Mouse (Mus musculus) c-Kit-positive CD71-positive TER-119-negative erythroid progenitor cells, embryonic 14.5 days (primary cell): Measurements from ENCODE around the gene Camta1.
A peak's percentile ranks its signal among the peaks of the same experiment; 100 is the strongest.

Experiments used
- DNase-seq: peaks from one replicate; pipeline ENCODE4 v3.0.0-alpha.2; 2013; ENCODE audit warnings: low read depth

The Camta1 gene

DNA sequence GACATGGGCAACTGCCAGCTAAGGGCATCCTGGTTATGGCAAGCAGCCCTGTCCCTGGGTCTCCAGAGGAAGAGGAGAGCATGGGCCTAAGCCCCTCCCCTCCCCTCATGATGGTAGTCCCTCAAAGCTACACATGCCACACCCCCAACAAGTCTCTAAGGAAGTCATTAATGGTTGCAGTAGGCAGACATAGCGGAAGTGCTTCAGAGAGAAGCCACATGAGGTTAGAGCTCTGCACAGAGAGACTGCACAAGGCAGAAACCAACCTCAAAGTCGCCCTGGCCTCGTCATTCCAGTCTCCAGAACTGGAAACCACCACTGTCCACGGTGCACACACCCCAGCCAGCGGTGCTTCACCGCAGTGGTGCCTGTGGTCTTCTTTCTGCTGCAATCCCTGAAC is 709.7 kb downstream of the Camta1 start:
- DNase-seq: no peak

DNA sequence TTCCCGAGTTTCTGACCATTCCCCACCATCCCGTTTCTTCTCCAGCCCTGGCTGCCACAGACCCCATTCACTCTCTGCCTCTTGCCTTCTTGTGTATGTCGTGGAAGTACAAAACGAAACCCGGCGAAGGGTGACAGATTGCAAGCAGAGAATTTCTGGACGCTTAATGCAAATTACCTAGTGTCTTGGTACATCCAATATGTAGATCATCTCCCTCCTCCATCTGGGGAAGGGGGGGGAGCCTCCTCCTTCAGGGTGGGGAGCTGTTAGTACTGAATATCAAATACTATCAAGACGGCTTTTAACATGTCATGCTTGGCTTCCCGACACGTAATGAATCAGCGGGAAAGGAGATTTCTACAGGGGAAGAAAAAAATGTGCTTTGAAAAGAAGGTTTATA is 710.8 kb downstream of the Camta1 start:
- DNase-seq: no peak

DNA sequence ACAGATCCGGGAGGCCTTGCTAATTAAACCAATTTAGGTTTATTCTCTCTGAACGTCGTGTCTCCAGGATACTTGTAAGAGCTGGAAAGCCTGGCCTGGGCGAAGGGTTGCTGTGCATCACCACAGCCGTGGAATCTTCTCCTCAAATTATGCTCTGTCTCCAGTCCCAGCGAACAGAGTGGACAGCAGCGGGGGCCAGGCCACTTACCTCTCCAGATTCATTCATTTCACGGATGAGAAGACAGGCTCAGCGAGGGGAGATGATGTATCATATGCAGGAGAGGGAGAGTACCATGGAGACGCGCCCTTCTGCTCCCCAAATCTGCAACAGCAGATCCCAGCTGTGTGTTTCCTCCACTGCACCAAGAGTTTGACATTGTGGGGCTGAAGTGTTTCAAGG is 711.6 kb downstream of the Camta1 start:
- no peak for DNase-seq

DNA sequence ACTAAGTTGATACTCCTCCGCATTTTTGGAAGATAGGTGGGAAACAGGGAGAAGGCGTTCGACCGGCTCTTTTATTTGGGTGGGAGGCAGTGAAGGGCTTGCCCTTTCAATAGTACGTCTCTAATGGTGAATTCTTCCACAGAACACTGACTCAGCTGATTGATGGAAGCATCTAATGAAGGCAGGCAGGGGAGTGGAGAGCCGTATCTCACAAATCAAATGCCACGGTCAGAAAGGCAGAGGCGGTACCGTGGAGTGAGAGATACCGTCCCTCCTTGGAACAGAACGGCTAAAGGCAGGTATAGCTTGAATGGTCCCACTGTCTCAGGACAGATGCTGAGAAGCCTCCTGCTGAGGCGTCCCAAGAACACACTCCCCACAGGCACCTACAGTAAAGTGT is 714.1 kb downstream of the Camta1 start:
- DNase-seq: no peak

DNA sequence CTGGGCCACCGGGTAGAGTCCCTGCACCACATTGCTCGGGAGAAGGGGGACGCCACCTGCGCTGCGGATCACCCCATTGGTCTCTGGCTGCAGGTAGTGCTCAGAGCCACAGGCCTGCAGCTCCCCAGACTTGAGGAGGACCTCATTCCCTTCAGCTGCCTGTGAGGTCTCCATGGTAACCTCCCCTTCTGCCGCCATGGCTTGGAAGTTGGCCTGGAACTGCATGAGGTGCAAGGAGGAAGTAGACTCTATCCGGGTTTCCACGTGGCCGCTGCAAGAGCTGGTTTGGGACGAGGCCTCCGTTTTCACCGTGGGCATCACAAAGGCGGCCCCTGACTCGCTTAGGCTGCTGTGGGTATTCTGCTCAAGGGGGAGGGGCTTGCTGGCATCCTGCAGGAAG is 717.6 kb downstream of the Camta1 start:
- DNase-seq: no peak

DNA sequence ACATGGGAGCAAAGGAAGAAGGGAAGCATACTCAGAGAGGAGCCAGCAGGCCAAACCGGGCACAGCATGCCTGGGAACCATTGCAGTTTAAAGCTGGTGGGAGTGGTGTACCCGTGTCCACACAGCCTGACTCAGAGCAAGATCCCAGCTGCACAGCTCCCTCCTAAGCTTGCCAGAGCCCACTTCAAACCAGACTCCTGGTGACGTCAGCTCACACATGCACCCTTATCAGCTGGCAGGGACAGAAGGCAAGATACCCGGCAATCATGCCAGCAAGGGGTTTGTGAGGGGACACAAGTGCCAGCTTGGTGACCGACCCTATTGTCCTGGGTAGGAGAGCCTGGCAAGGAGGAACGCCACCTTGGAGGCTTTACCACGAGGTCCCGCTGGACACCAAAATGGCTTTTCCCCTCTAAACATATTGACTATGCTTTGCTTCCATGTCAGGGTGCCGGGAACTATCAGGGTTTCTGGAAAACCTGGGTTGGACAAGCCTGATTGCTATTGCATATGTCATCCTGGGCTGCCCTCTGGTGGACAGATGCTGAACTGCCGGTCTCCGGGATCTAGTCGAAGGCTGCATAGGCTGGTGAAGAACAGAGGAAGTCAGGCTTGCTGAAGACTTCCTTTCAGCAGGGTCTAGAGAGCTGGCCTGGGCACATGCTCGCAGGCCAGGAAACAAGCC is 720.3 kb downstream of the Camta1 start:
- DNase-seq: peak; percentile 43

DNA sequence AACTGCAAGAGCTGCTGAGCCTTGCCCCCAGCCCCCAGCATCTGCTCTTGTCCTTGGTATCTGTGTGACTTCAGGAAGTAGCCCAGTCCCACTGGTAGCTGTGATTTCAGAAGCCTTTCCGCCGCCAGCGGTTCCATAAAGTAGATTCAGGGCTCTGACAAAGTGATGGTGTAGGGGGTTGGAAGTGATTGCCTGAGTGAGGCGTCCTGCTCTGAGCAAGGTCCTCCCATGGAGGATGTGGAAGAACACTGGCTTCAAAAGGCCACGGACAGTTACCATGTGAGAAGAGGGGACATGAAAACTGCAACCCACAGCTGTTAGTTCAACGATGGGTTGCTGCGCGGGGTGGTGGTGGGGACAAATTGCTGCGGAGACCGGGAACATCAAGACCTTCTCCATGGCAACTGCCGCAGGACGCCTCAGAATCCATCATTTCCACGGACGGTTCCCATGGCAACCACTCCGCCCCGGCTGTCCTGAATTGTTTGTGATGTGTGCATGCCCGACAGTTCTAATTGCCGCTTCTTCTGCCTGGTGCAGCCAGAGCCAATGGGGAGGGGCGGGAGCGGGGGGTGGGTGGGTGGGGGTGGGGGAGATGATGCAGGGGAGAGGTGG is 721.2 kb downstream of the Camta1 start:
- no peak for DNase-seq

DNA sequence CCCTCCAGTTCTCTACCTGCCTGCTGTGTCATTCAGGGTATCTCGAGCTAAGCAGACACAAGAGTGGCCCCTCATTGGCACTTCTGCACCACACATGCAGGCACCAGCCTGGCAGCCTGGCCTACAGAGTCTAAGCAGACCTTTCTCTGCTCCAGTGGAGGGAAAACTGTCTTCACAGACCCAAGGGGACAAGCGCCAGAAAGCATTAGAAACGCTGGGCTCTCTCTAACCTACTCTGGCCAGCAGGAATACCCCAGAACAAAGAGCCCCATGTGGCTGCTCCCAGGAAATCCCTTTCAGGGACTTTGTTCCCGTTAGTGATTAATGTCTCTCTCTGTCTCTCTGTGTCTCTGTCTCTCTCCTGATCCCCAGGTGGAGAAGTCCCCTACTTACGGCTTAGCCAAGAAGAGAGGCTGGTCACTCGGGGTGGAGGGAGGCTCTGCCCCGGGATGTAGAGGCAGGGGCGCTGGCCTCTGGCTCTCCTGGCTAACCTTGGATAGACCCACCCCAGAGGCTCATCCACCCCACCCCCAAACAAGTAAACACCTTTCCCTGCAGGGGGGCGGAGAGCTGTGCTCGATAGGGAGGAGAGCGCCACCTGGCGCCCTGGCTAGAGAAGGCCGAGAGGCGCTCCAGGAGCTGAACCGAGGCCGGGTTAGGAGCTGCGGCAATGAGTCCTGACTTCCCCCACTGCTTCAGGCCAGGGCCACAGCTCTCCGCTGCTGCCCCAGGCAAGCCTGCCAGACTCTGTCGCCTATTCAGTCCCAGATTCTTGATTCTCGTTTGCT is 722.4 kb downstream of the Camta1 start:
- peak; percentile 15 for DNase-seq

DNA sequence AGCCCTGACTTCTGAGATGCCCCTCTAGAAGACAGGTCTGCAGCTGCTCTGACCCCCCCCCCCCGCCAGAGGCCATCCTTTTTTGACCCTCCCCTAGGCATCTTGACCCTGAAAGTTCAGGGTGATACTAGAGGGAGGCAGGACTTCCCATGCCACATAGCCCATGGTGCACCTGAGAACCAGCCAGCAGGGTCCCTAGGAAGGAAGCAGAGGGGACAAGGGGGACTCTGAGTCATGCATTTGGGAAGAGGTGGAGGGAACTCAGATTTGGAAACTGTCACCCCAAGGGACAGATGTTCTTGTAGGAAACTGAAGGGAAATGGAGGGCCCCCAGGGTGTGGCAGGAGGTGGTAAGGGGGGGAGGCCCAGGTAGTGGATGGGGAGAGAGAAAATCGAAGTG is 723.1 kb downstream of the Camta1 start:
- DNase-seq: no peak

DNA sequence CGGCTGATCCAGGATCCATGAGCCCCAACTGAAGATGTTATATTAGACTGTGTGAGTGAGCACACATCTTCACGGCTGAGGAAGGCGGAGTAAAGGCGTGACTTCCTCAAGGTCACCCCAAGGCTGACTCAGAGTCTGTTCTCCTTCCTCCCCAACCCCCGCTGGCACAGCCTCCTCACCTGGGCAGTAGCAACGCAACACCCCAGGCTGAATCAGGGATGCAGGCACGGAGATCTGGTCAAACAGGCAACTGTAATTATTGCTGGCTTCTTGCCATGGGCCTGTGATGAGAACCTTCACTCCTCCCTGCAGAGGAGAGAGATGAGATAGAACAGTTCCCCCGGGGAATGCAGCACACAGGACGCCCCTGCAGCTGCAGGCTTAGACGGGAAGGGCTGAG is 723.5 kb downstream of the Camta1 start:
- no peak for DNase-seq

DNA sequence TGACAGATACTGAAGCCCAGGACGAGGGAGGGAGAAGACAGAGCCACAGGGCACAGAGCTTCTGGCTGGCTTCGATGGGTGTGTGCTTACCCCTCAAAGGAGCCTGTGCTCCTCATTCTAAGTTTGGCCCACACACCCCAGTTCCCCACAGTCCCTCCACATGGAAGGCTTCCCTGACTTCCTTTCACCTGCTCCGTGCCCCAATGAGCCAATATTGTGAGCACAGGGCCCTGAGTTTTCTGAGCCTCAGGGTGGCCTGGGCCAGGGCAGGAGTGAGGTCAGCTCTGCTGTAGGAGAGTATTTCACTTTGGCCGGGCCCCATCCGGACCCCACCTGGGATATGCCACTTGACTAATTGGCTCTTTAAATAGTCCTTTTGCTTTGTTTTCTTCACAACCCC is 724.0 kb downstream of the Camta1 start:
- DNase-seq: no peak

DNA sequence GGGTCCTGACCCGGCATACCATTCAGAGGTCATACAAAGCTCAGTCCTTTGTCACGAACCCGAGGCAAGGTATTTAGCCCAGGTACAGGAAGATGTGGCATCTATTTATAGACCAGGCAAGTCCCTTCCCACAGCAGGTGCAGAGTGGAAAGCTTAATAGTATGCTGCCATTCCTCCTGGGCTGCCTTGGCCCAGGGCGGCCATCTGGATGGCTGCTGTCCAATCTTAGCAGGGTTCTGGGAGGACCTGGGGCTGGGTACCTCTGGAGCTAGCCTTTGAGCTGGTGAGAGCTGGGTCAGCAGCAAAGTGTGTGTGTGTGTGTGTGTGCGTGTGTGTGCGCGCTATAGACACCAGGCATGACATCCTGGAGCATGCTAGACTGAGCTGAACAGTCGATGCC is 726.2 kb downstream of the Camta1 start:
- DNase-seq: no peak

DNA sequence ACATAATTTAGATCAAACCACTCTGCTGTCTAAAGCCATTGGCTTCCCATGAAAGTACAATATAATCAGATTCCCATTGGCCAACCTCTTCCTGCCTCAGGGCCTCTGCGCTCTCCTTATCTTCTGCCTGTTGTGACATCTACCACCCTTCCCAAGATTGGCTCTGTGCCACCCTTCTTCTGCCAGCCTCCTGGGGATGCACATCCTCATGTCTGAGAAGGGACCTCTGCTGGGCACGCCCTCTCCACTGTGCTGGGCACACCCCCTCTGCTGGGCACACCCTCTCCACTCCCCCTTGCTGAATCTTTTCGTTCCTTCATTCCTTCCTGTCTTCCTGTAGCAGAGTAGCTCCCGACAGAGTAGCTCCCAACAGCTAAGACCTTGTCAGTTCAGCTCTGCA is 727.9 kb downstream of the Camta1 start:
- DNase-seq: no peak

DNA sequence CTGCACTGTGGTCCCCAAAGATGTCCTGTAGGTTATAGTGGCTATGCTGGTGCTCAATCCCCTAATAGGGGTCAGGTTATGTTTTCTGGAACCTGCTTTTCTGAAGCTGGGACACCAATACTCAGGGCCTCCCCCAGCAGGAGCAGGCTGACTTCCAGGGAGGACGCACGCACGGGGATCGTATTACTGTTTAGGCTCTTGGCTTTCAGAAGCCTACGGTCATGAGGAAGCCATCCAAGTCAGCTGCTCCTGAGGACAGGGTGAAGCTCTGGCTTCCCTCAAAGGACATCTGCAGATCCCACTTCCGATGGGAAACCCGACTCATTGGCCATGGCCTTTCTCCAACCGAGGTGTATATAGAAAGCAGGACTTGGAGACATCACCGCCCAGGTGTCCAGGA is 729.2 kb downstream of the Camta1 start:
- DNase-seq: no peak

DNA sequence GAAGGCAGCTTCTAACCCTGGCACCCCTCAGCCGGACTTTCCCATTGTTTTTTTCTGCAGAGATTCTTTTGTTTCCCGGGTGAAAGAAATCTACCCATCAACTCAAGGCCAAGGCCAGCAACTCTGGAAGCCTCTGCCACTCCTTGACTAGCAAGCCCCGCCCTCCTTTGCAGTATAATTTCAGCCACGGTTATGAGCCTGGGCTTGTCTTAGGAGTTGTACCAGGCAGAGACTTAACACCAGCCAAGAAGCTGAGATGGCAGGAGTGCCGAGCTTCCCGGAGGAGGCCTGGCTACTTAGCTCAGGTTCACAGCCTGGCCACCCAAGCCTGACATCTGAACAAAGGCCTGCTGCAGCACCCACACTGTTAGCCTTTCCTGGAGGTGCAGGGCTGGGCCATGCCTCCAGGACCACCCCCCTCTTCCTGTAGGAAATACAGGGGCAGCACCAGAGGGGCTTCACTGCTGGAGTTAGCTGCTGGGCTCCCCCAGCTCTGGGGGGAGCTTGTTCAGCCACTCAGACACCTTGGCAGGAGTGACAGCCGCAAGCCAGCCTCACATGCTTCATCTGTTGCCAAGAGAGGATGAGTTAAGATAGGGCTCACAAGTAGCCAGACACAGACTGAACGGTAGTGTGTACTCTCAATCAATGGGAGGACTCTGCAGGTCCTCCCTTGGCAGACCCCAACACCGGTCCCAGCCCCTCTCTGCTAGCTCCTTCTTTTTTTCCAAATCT is 730.8 kb downstream of the Camta1 start:
- DNase-seq: no peak

DNA sequence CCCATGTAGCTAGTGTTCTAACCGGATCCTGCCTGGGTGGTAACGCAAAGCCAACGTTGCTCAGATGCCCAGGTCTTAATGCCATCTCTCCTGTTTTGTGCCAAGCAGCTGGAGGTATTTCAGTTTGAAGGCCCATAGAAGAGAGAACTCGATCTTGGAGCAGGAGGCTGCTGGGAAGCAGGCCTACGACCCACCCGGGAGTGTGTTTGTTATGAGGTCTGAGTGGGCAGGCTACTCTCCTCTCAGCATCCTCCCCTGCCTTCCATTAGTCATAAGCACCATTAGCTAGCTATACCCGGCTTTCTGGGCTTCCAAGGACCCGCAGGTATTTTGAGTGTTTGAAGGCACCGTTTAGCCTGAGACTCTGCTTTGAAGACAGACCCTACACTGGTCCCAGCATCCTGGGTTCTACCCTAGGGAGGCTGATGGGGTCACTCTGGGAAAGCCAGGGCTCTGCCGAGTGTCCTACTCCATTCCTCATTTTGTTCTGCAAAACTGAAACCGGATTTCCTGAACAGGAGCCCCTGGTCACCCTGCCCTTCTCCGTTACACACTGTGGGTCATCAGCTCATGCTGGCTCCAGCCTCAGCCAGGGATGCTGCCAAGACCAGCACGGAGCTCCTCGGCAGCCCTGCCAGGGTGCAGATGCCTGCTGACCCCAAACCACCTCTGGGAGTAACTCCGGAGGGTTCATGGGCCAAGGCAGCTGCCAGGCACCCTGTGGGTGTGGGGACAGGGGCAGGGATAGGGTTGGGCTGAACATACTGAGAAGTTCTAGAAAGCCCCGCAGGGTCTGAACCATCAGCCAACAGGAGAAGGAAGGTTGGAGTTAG is 731.7 kb downstream of the Camta1 start:
- DNase-seq: no peak

DNA sequence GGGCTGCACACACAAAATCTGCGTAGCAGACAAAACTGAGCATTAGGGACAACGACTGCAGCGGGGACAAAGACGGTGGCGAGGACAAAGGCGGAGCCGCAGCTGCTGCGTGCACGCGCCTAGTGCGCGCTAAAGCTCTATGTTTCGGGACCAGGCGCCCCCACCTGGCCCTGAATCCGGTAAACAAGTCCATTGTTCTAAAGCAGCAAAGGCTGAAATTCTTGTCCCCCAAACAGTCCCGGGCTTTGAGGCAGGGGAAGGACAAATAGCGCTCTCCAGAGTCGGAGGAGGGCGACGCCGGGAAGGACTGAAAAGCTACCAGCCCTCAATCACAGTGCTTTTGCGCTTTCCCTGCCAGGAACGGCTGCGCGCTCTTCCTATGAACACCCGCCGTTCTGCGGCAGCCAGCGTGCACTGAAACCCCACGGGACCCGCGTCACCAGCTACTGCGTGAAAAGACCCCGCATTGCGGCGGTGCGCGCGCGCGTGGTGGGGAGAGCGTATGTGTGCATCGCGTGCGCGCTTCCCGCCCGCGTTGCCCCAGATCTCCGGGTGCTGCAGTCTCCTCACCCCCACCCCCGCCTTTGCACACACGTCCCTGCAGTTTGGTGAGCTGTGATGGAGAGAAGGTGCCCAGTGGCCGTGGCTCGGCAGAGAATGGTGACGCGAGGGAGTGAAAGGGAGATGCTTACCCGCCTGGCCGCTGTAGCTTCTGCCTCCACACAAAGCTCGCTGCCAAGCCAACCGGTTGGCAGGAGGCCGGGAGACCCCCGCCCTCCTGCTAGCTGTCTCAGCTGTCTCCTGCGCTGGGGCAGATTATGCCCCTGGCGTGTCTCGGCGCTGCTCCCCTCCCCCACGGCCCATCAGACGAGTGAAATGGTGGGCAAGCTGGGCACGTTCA is 732.8 kb downstream of the Camta1 start:
- no peak for DNase-seq

DNA sequence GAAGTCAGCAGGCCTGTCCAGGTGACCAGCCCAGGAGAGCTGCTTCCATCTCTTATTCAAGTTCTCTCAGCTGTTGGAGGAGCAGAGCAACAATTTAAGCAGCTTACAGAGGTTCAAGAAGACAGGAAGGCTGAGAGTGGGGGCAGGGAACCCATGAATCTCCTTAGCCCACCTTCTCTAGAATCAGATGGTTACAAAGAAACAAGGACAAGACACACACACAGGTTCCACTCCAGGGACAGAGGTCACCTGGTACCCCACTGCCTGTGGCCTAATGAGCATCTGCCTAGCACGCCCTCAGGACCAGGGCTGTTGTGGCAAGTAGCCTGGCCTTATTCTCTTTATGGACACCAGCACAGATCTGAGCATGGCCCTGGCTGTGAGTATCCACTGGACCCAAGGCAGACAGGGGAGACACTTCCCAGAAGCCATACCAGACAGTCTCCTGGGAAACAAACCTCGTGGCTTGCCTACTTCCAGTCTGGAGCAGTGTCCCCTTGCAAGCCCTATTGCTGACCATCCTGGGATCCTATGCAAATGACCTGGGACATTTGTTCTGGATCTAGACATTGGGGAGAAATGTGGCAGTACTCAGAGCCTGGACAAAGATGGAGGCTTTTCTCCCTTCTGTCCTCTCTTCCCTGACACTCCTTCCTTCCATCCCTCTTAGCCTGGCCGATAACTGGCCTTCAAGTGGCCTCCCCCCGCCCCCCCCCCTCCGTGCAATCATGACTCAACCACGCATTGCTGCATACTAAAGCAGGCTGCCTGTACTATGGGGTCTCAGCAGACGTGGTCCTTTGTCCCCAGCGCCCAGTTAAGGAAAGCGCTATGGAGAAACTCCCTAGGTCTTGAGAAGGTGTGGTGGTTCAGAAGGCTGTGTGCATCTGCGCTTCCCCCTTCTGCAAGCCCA is 733.8 kb downstream of the Camta1 start:
- no peak for DNase-seq

DNA sequence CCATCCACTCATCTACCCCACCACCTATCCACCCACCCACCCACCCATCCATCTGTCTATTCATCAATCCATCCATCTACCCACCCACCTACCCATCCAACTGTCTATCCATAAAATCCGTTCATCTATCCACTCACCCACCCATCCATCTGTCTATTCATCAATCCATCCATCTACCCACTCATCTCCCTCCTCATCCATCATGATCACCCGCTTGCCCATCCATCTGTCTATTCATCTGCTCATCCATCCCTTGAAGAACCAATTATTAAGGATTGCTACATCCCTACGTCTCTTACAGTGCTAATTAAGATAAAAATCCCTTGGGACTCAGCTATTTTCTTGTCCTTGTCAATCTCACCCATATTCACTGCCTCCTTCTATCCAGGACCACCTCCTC is 742.8 kb downstream of the Camta1 start:
- no peak for DNase-seq

DNA sequence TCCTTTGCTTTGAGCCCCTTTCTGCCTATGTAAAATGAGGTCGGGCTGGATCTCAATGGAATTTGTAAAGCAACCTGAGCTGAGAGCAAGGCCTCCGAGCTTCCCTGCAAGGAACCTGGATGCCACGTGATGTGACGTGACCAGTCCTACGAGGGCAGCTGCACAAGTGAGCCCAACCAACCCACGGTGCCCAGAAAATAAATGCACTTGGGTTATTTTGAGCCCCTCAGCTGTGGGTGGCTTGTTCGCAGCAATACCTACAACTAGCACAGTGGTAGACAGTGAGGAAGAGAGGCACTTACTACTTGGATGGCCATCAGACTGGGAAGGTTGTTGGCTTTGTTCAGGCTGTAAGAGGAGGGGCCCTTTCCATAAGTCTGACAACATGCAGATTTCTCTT is 747.1 kb downstream of the Camta1 start:
- no peak for DNase-seq
